Mouse (Mus musculus) neural tube, embryonic 14.5 days (tissue): ENCODE data around the gene Arfgap1. TPM values are rescaled to one million over a fixed set of nuclear protein-coding genes. Genes with fewer than 3 reads are reported as not detected.

Experiments used
- polyA plus RNA-seq: library from polyadenylated mRNA; unstranded; fragments of >200 nt; fragmentation: Nextera tagmentation; extraction: Ambion mirVana; gene quantifications from 2 replicates; pipeline ENCODE4 v1.2.1, GENCODE M21; 2014

The Arfgap1 gene
- polyA plus RNA-seq, 1 experiment from 2014 or later: 95.2 TPM

Other genes with a start within 250 kb of the Arfgap1 start
- 0.17 and 0.21 TPM in 2 replicates for gene Slc17a9, start 242.0 kb upstream of the Arfgap1 start, polyA plus RNA-seq
- gene Bhlhe23, start 190.3 kb upstream of the Arfgap1 start, polyA plus RNA-seq: 2.2 and 2.8 TPM in 2 replicates
- gene Ythdf1, start 46.3 kb upstream of the Arfgap1 start, polyA plus RNA-seq: 49.2 and 61.0 TPM in 2 replicates
- gene Birc7, start 38.2 kb upstream of the Arfgap1 start, polyA plus RNA-seq: 0.15 and 0.31 TPM in 2 replicates
- gene Nkain4, start 12.5 kb upstream of the Arfgap1 start, polyA plus RNA-seq: 86.5 and 97.0 TPM in 2 replicates
- 0.31 and 0.60 TPM in 2 replicates for gene Col20a1, start 19.3 kb downstream of the Arfgap1 start, polyA plus RNA-seq
- 62.4 and 62.8 TPM in 2 replicates for gene Chrna4, start 76.3 kb downstream of the Arfgap1 start, polyA plus RNA-seq
- 56.7 and 60.6 TPM in 2 replicates for gene Kcnq2, start 168.1 kb downstream of the Arfgap1 start, polyA plus RNA-seq
- 17.5 and 24.4 TPM in 2 replicates for gene Eef1a2, start 189.8 kb downstream of the Arfgap1 start, polyA plus RNA-seq
- gene Ppdpf, start 220.0 kb downstream of the Arfgap1 start, polyA plus RNA-seq: 419 and 445 TPM in 2 replicates
- gene Ptk6, start 235.6 kb downstream of the Arfgap1 start, polyA plus RNA-seq: not detected in 2 replicates
- gene Srms, start 246.0 kb downstream of the Arfgap1 start, polyA plus RNA-seq: 0.15 and 0.19 TPM in 2 replicates